Mouse (Mus musculus) stomach, embryonic 16.5 days (tissue): Measurements from ENCODE around the gene Mgat5. TPM values are rescaled to one million over a fixed set of nuclear protein-coding genes. Genes with fewer than 3 reads are reported as not detected.

Experiments
- ATAC-seq: fragments of 200-750 bp; cut with Nextera tagmentation; 2 replicates; pipeline ENCODE4 v1.8.0; 2017; ENCODE audit warnings: moderate number of reproducible peaks, moderate TSS enrichment; ENCODE audit not compliant: insufficient read depth, low FRiP score
- H3K27ac ChIP-seq: fragments of 300-500 bp; sonication (generic); 2 replicates; pipeline ENCODE4 v1.5.1; 2014; ENCODE audit warnings: low read length
- H3K27me3 ChIP-seq: fragments of 300-500 bp; sonication (generic); 2 replicates; pipeline ENCODE4 v1.6.1; 2014; ENCODE audit warnings: low read length, control low read depth, mixed read lengths; ENCODE audit not compliant: control insufficient read depth, insufficient read depth
- H3K36me3 ChIP-seq: fragments of 300-500 bp; sonication (generic); 2 replicates; pipeline ENCODE4 v1.6.1; 2014; ENCODE audit warnings: low read length; ENCODE audit not compliant: control insufficient read depth, insufficient read depth
- H3K4me1 ChIP-seq: fragments of 300-500 bp; sonication (generic); 2 replicates; pipeline ENCODE4 v1.6.1; 2014; ENCODE audit warnings: low read length, control low read depth, mixed read lengths; ENCODE audit not compliant: control insufficient read depth, insufficient read depth
- H3K4me2 ChIP-seq: fragments of 300-500 bp; sonication (generic); 2 replicates; pipeline ENCODE4 v1.6.1; 2014; ENCODE audit warnings: low read depth, low read length, mixed read lengths
- H3K4me3 ChIP-seq: fragments of 300-500 bp; sonication (generic); replicated peaks from 2 replicates; pipeline ENCODE4 v1.5.1; 2014; ENCODE audit warnings: mild to moderate bottlenecking, low read length
- H3K9ac ChIP-seq: fragments of 300-500 bp; sonication (generic); 2 replicates; pipeline ENCODE4 v1.6.1; 2014; ENCODE audit warnings: low read length
- H3K9me3 ChIP-seq: fragments of 300-500 bp; sonication (generic); replicated peaks from 2 replicates; pipeline ENCODE4 v1.6.1; 2016; ENCODE audit warnings: low read length, control low read depth; ENCODE audit not compliant: control insufficient read depth
- WGBS: fragments of 180-500 bp; shearing (Covaris S2); extraction: QIAGEN DNeasy Blood & Tissue Kit; methylation state at CpG from one replicate; pipeline ENCODE4 v1.1.7; 2014; 5-methylcytosine and 5-hydroxymethylcytosine counted together
- polyA plus RNA-seq: library from polyadenylated mRNA; unstranded; fragments of >200 nt; fragmentation: Nextera tagmentation; extraction: Ambion mirVana; gene quantifications from 2 replicates; pipeline ENCODE4 v1.2.1, GENCODE M21; 2015

Gene Mgat5
- polyA plus RNA-seq, 1 experiment from 2014 or later: 5.7 TPM

- ATAC-seq: no peak
These were observed 195.9 kb downstream of the Mgat5 start for GRCm38 (mm10) chr1:127400666-127401065.

GRCm38 (mm10) chr1:127404655-127405054 is 199.8 kb downstream of the Mgat5 start:
- no peak overlapping the region for H3K4me3 ChIP-seq
- H3K9ac ChIP-seq: no peak overlapping the region
- no peaks in the 10 kb centered on the region for H3K4me1 ChIP-seq
- H3K36me3 ChIP-seq: no peaks in the 10 kb centered on the region
- no peak for ATAC-seq
- no peak overlapping the region for H3K4me2 ChIP-seq
- no peak overlapping the region for H3K27ac ChIP-seq
- 67% methylated on average over 3 of the region's 3 CpGs for WGBS
- no peaks in the 10 kb centered on the region for H3K27me3 ChIP-seq
- H3K9me3 ChIP-seq: no peaks in the 10 kb centered on the region

More at GRCm38 (mm10) chr1:127400666-127401065, 195.9 kb downstream of the Mgat5 start:
- no peak overlapping the region for H3K9ac ChIP-seq
- H3K9me3 ChIP-seq: no peaks in the 10 kb centered on the region
- no peak overlapping the region for H3K4me3 ChIP-seq
- H3K4me1 ChIP-seq: no peaks in the 10 kb centered on the region
- no peak overlapping the region for H3K27ac ChIP-seq
- no peaks in the 10 kb centered on the region for H3K27me3 ChIP-seq
- H3K4me2 ChIP-seq: no peak overlapping the region
- WGBS: 37% methylated on average over 6 of the region's 6 CpGs
- peaks cover 5% of the 10 kb centered on the region; the same call in 1 of the 2 replicates for H3K36me3 ChIP-seq

- no peak overlapping the region; the same call in 1 of the 2 replicates for H3K27ac ChIP-seq
- no peak overlapping the region for H3K4me2 ChIP-seq
- 57% methylated on average over 2 of the region's 2 CpGs for WGBS
- H3K4me1 ChIP-seq: no peaks in the 10 kb centered on the region
- no peak for ATAC-seq
- no peaks in the 10 kb centered on the region for H3K36me3 ChIP-seq
- H3K27me3 ChIP-seq: no peaks in the 10 kb centered on the region
- H3K9ac ChIP-seq: no peak overlapping the region
- no peaks in the 10 kb centered on the region for H3K9me3 ChIP-seq
- no peak overlapping the region for H3K4me3 ChIP-seq
These were observed 204.2 kb downstream of the Mgat5 start for GRCm38 (mm10) chr1:127408957-127409423.

GRCm38 (mm10) chr1:127409512-127409911 is 204.7 kb downstream of the Mgat5 start:
- no peak overlapping the region for H3K9ac ChIP-seq
- H3K4me3 ChIP-seq: no peak overlapping the region
- no peak for ATAC-seq
- H3K4me1 ChIP-seq: no peaks in the 10 kb centered on the region
- no peak overlapping the region for H3K27ac ChIP-seq
- 39% methylated on average over 5 of the region's 5 CpGs for WGBS
- H3K4me2 ChIP-seq: no peak overlapping the region
- no peaks in the 10 kb centered on the region for H3K9me3 ChIP-seq
- no peaks in the 10 kb centered on the region for H3K27me3 ChIP-seq
- H3K36me3 ChIP-seq: no peaks in the 10 kb centered on the region

- Histone ChIP-seq H3K36me3 (no peaks in the 10 kb centered on the region), H3K4me3 (no peak overlapping the region), H3K27me3 (no peaks in the 10 kb centered on the region), H3K9me3 (no peaks in the 10 kb centered on the region), H3K4me2 (no peak overlapping the region), H3K27ac (no peak overlapping the region), H3K4me1 (no peaks in the 10 kb centered on the region), H3K9ac (no peak overlapping the region)
- ATAC-seq: no peak
- 74% methylated on average over 7 of the region's 7 CpGs for WGBS
These were observed 209.7 kb downstream of the Mgat5 start for GRCm38 (mm10) chr1:127414500-127414899.

GRCm38 (mm10) chr1:127415896-127416295 is 211.1 kb downstream of the Mgat5 start:
- no peak overlapping the region for H3K27ac ChIP-seq

GRCm38 (mm10) chr1:127416971-127417370 is 212.2 kb downstream of the Mgat5 start:
- no peaks in the 10 kb centered on the region for H3K27me3 ChIP-seq
- H3K4me2 ChIP-seq: no peak overlapping the region
- no peaks in the 10 kb centered on the region for H3K36me3 ChIP-seq
- H3K9ac ChIP-seq: no peak overlapping the region
- no peak overlapping the region for H3K4me3 ChIP-seq
- H3K27ac ChIP-seq: no peak overlapping the region
- H3K9me3 ChIP-seq: no peaks in the 10 kb centered on the region
- H3K4me1 ChIP-seq: peaks cover 3% of the 10 kb centered on the region; the same call in 1 of the 2 replicates
- ATAC-seq: no peak
- WGBS: 84% methylated on average over 1 of the region's 1 CpGs

More at GRCm38 (mm10) chr1:127415896-127416295, 211.1 kb downstream of the Mgat5 start:
- 73% methylated on average over 1 of the region's 1 CpGs for WGBS
- Histone ChIP-seq H3K27me3 (no peaks in the 10 kb centered on the region), H3K4me2 (no peak overlapping the region), H3K4me1 (peaks cover under 1% of the 10 kb centered on the region; the same call in 1 of the 2 replicates), H3K9me3 (no peaks in the 10 kb centered on the region), H3K9ac (no peak overlapping the region), H3K36me3 (no peaks in the 10 kb centered on the region), H3K4me3 (no peak overlapping the region)
- no peak for ATAC-seq

- Histone ChIP-seq H3K4me3 (no peak overlapping the region), H3K27ac (no peak overlapping the region), H3K4me1 (peaks cover 3% of the 10 kb centered on the region; the same call in 1 of the 2 replicates), H3K36me3 (no peaks in the 10 kb centered on the region), H3K27me3 (no peaks in the 10 kb centered on the region), H3K9ac (no peak overlapping the region), H3K9me3 (no peaks in the 10 kb centered on the region), H3K4me2 (no peak overlapping the region)
- ATAC-seq: no peak
- 80% methylated on average over 4 of the region's 4 CpGs for whole genome bisulfite sequencing
These were observed 214.2 kb downstream of the Mgat5 start for GRCm38 (mm10) chr1:127418916-127419575.

GRCm38 (mm10) chr1:127419581-127419980 is 214.8 kb downstream of the Mgat5 start:
- no peaks in the 10 kb centered on the region for H3K27me3 ChIP-seq
- H3K27ac ChIP-seq: no peak overlapping the region
- H3K9ac ChIP-seq: no peak overlapping the region
- ATAC-seq: no peak
- WGBS: 59% methylated on average over 7 of the region's 7 CpGs
- H3K36me3 ChIP-seq: no peaks in the 10 kb centered on the region
- H3K4me3 ChIP-seq: no peak overlapping the region
- H3K4me2 ChIP-seq: no peak overlapping the region
- H3K9me3 ChIP-seq: no peaks in the 10 kb centered on the region
- H3K4me1 ChIP-seq: peaks cover 4% of the 10 kb centered on the region
